In the genomic region with DNA sequence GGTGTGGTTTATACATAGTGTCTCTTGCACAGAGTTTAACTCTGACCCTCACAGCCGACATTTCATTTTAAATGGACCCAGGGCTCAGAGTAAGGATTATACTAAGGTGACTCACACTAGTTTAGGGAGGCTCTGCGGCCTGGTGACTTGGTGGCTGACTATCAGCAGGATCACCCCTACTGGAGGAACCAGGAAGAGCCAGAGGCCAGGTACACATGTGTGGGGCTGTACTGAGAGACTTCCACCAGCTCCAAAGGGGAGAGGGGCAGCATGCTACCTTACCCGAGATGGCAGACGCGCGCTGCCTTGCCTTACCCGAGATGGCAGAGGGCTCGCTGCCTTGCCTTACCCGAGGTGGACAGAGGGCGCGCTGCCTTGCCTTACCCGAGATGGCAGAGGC, we compare ENCODE assay signal across 20 mouse cellular contexts.
"Had no signal": no experiment of that assay in that cellular context is flagged by ENCODE, and none has a peak within 500 bp of the region (broad histone marks: within the 10 kb centered on the region; RNA-seq: fewer than 3 reads in every experiment).

No protein-coding gene starts in this region.

- H3K4me1 ChIP-seq: limb, embryonic 10.5 days; limb, embryonic 13.5 days; stomach, embryonic 15.5 days had no signal

- H3K4me2 ChIP-seq: limb, embryonic 13.5 days; liver, embryonic 13.5 days; midbrain, embryonic 13.5 days; neural tube, embryonic 13.5 days; stomach, embryonic 15.5 days had no signal

- H3K27me3 ChIP-seq: limb, embryonic 13.5 days; liver, embryonic 13.5 days; midbrain, embryonic 13.5 days; neural tube, embryonic 13.5 days; stomach, embryonic 15.5 days had no signal

- H3K4me3 ChIP-seq: layer of hippocampus, adult 2 months; limb, embryonic 10.5 days; limb, embryonic 13.5 days; liver, embryonic 13.5 days; midbrain, embryonic 13.5 days; neural tube, embryonic 13.5 days; stomach, embryonic 15.5 days had no signal

- H3K9me3 ChIP-seq: limb, embryonic 10.5 days; liver, embryonic 13.5 days; midbrain, embryonic 13.5 days; neural tube, embryonic 13.5 days; stomach, embryonic 15.5 days had no signal

- H3K27ac ChIP-seq: kidney, postnatal 0 days; layer of hippocampus, adult 2 months; limb, embryonic 10.5 days; limb, embryonic 13.5 days; liver, embryonic 13.5 days; stomach, embryonic 15.5 days had no signal

- H3K9ac ChIP-seq: limb, embryonic 13.5 days; liver, embryonic 13.5 days; midbrain, embryonic 13.5 days; neural tube, embryonic 13.5 days; stomach, embryonic 15.5 days had no signal

- DNase-seq: kidney, adult 2 months; kidney, postnatal 25 days; layer of hippocampus, adult 9-11 months; liver; liver, embryonic 13.5 days; lung, adult 2 months; lung, postnatal 14 days; lung, postnatal 4 days; retina, postnatal 1 day; right cerebral cortex, postnatal 25 days; spleen, adult 18-20 months; thymus, adult 18-20 months; thymus, postnatal 36 days had no signal
